Mouse (Mus musculus): ENCODE data around the gene Nol3. TPM values are rescaled to one million over a fixed set of nuclear protein-coding genes. Genes with fewer than 3 reads are reported as not detected.
"Not testable (repeated sequence)": the region's sequence is repeated elsewhere in the genome, so short reads cannot be mapped to it uniquely, and the experiment has no call there.

Nol3 gene
- total RNA-seq (2022), result 10 to 100 TPM; 30.0 to 40.5 (median 34.4) TPM

DNA sequence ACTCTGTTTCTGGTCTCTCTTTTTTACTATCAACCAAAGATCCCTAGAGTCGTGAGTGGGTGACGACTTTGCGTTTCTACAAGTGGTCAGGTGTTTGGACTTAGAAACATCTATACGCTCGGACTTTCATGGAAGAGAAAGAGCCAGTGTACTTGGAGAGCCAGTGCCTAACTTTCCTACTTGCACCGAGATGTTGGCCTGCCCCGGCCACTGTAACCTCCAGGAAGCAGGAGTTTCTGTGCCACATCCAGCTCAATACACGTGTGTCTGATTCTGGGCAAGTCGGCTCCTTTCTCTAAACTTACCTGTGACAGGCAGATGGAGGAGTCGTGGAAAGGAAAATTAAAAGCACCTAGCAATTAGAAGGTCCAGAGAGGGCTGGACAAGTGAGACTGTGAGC is at the start of gene Nol3:
Gene Nol3, plus strand, starts transcription at position 301 of the 400 bp plus-strand sequence.
- DNase-seq (ENCODE audit: low spot score in 2 of 2), result no peak

DNA sequence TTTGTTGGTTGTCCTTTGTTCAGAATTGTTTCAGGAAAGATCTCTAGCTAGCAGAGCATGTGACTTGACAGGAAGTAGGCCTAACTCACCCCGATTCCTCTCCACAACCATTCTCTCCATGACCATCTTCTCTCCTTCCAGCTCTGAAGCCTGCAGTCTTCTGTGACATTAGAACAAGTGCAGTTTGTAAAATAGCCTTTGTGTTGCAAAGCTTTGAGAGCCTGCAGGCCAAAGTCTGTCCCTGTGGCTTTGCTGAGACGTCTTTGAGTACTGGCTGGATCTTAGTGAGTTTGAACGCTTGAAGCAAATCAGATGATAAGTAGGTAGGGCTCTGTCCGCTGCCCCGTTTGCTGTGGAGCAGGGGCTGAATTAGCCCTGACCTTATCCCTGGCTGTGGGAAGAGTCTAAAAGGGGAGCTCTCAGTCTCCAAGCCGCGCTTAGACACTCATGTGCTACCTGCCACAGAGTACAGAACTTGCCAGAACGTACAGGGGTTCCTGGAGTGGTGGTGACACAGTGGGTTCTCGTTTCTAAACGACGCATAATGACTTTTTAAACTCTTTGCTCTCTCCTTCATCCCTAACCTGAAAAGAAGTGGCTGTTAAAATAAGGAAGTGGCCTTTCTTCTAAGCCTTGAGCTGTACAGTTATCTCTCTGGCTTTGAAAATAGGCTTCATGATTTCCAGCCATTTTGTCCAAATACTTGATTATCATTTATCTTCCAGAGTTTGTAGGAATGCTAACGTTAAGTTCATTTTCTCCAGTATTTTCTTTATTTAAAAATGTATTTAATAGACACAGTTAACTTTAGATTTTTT is 44.2 kb upstream of the Nol3 start:
- no peak for DNase-seq (ENCODE audit: low spot score in 2 of 2)

DNA sequence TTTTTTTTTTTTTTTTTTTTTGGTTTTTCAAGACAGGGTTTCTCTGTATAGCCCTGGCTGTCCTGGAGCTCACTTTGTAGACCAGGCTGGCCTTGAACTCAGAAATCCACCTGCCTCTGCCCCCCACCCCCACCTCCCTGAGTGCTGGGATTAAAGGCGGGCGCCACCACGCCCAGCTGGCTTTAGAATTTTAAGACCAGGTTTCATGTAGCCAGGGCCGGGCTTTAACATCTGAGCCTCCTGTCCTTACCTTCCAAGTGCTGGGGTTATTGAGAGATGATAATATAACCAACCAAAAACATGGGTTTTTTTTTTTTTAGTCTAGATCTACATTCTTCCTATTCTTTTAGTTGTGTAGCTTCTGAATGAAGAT is 43.6 kb upstream of the Nol3 start:
- DNase-seq (ENCODE audit: low spot score in 2 of 2), result not testable (repeated sequence)

DNA sequence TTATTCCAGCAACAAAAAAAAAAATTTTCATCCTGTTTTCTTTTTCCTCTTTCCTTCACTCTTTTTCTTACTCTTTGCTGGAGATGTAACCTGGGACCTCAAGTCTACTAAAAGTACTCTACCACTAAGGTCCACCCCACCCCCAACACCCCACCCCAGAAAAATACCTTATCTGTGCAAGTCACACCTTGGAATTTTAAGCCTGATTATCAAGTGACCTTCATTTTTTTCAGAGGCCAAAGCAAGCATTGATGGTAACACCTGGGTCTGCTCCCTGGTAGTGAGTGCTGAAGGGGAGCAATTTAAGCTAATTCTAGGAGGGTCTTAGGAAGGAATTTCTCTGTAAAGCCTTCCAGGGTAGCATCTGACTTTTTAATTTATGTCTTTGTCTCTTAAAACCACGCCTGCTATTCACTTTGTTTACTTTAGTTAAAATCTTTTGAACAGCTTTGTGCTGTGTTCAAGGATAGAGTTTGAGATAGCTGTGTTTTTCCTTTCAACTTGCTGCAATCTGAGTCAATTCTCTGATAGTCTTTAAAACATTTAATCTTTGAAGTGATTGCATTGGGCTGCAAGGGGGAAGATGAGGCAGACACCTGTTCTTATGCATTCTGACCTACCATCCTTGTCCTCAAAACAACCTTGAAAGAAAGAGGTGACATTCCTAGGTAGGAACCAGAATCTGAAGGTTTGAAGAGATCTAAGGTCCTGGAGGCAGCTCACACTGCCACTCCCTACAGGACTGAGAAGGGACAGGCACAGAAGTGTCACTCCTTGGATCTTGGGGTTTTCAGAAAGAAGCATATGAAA is 42.6 kb upstream of the Nol3 start:
- DNase-seq (ENCODE audit: low spot score in 2 of 2), result no peak

- DNase-seq (ENCODE audit: low spot score in 2 of 2), result no peak
These were observed 40.7 kb upstream of the Nol3 start for GRCm38 (mm10) chr8:105235206-105235605.

- DNase-seq (ENCODE audit: low spot score in 2 of 2), result no peak
These were observed 38.3 kb upstream of the Nol3 start for GRCm38 (mm10) chr8:105237442-105238142.

DNA sequence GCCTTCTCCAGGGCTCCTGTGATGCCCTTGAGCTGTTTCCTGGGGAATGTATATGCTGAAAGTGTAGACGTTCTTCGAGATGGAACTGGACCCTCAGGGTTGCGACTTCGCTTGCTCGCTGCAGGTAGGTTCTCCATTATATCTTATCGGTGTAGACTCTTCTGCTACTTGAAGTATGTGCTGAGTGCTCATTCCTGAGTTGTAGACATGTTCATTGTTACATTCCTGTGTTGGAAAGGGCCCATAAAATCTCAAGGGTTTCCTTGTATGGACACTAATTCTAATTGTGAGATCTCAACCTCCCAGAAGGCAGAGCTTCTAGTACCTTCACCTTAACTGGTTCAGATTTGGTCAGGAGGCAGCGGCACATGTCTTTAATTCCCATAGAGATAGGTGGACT is 34.9 kb upstream of the Nol3 start:
- no peak for DNase-seq (ENCODE audit: low spot score in 2 of 2)

GRCm38 (mm10) chr8:105251954-105252353 is 24.0 kb upstream of the Nol3 start:
- no peak for DNase-seq (ENCODE audit: low spot score in 2 of 2)

GRCm38 (mm10) chr8:105252680-105253537 is 23.0 kb upstream of the Nol3 start:
- no peak for DNase-seq (ENCODE audit: low spot score in 2 of 2)

DNA sequence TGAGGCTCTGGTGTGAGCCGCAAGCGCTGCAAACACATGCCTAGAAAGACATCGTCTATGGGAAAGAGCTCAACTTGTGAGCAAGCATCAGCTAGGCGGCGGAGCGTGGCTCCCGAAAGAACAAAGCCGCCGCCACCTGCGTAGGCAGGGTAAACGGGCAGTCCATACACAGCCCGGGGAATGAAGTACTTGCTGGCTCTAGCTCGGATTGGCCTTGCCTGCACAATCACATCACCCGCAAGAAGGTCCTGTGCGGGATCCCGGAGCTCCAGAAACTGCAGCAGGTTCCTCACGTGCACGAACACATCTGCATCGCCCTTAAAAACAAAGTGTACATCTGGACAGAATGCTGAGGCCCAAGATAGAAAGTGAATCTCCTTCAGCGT is 22.2 kb upstream of the Nol3 start:
- DNase-seq (ENCODE audit: low spot score in 2 of 2), result no peak

- DNase-seq (ENCODE audit: low spot score in 2 of 2), result peak; percentile 82 to 83
These were observed 21.6 kb upstream of the Nol3 start for GRCm38 (mm10) chr8:105254152-105254965.

GRCm38 (mm10) chr8:105254966-105255350 is 21.0 kb upstream of the Nol3 start, which contains the start of gene B3gnt9:
Gene B3gnt9 (minus strand): TSS chr8:105255153.
- peak; percentile 74 to 78 for DNase-seq (ENCODE audit: low spot score in 2 of 2)

DNA sequence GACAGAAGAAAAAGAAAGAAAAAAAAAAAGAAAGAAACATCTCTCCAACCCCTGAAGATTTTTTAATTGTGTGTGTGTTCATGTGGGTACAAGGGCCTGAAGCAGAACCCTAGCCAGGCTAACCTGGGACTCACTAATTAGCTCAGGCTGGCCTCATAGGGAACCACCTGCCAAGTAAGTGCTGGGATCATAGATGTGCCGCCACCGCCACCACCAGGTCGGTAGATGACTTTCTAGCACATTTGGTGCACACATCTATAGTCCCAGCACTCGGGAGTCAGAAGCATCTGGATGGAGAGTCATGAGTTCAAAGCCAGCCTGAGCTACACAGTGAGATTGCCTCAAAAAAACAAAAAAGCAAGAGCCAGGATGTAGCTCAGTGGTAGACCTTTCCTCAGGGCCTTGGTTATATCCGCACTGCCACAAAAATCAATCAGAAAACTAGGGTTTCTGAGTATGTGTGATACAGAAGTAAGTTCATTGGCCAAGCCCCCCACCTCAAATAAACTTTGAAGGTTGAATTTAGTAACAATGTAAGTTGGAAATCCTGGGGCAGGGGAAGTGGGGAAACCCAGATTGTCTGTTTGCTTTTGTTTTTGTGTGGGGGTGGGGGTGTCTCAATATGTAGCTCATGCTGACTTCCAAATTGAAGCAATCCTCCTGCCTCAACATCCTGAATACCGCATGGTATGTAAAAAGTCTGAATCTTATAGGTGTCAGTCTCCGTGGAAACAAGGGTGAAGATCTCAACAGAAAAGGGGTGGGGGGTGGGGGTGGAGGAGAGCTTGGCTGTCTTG is 18.4 kb upstream of the Nol3 start:
- no peak for DNase-seq (ENCODE audit: low spot score in 2 of 2)

DNA sequence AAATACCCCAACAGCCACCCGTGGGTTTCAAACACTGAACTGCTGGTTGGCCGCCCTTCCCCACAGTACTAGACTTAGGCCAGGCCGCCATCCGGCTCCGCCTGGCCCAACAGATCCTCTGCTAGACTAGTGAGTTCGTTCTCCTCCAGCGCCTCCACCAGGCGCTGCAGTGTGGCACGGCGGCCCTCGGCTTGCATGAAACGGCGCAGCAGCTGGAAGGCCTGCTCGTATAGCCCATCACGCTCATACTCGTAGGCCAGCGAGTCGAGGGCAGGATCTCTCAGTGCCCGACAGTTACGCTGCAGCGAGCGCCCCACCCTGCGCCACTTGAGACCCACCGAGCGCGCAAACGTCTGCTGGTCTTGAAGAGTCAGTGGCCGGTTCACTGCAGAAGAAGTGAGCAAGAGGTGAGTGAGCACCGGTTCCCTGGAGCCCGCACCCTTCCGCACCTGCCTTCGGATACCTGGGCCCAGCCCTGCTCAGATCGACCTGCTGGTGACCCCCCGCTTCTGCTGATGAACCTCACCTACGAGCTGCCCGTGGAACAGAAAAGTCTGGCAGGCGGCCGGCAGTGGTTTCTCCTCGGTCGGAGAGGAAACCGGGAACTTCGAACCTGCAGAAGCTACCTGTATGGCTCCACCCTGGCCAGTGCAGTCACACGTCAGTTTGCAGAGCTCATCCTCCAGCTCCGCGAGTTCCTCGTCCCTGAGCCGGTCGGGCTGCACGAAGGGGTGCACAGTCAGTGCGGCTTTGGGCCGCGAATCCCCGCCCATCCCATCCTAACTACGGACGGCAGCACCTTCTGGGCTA is 16.8 kb upstream of the Nol3 start:
- no peak for DNase-seq (ENCODE audit: low spot score in 2 of 2)

DNA sequence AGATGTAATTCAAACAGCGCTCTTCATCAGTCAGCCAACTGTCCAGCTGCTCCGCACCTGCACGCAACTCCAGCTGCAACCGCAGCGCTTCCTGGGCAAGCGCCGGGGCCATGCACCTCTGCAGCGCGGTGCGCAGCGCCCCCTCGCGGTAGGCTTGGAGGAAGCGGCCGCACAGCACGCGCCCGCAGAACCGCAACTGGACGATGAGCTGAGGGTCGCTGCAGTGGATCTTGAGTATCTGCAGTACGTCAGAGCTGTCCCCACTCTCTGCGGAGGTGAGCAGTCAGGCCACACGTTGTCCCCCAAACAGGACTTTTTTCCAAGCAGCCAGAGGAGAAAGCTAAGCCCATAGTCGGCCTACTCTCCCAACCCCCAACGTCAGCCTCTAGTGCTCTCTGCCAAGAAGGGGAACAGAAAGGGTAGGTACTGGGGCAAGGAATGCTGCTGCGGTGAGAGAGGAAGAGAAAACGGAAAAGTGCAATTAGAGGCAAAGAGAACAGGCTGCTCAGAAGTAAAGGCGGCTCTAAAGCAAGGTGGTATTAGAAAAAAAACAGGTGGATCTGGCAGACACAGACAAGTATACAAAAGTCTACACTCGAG is 16.1 kb upstream of the Nol3 start:
- DNase-seq (ENCODE audit: low spot score in 2 of 2), result peak in 1 of 2 experiments; percentile 46

DNA sequence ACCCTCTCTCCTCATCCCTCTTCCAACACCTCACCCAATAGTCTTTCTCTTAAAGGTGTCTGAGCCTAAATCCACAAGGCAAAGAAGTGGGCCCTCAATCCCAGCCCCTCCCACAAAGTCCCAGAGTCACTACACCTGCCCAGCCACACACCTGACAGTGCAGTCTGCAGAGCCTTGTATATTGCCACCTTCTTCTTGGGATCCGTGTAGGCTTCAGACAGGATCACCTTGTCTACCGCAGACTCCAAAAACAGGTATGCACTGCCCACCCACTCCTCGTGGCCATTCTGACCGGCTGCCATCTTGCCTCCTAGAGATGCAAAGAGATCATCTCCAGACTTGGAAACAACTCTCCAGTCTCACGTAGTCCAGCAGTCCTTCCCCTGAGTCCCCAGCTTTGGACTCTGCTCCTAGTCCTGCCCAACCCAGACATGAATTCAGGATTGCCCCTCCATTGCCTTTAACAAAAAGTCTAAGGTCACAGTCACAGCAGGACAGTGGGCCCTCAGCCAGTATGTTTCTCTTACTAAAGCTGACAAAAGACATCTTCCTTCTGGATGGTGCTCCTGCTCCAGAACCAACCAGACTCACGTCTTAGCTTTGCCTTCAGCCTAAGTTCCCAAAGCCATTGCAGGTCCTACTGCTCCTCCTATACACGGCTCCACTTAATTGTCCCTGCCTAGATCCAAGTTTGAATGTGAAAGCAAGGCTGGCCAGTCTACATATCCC is 15.4 kb upstream of the Nol3 start:
- DNase-seq (ENCODE audit: low spot score in 2 of 2), result no peak

- DNase-seq (ENCODE audit: low spot score in 2 of 2), result no peak
These were observed 14.5 kb upstream of the Nol3 start for GRCm38 (mm10) chr8:105261326-105261980.

All from gastrocnemius, adult 8-10 months (tissue).